Comparison of ENCODE assay signal across 15 mouse cellular contexts in the genomic region with DNA sequence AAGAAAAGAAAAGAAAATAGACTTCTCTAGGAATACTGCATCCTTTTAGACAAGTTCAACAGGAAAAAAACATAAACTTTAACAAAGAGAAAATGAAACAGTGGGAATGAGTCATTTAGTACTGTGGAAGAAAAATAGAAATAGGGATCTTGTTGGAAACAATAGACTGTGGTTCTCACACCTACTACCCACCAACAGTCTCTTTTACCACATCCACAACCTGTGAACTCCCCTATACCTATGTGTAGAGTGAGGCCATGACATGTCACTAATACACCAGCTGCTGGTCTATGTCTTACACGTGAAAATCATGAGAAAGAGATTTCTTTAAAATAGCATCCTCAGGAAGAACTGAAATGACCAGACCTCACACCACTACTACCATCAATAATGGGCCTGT.
"Had no signal": no experiment of that assay in that cellular context is flagged by ENCODE, and none has a peak within 500 bp of the region (broad histone marks: within the 10 kb centered on the region; RNA-seq: fewer than 3 reads in every experiment).

No protein-coding gene starts in this region.

- ATAC-seq: intestine, embryonic 15.5 days; intestine, postnatal 0 days; liver, embryonic 12.5 days had no signal

- DNase-seq: gastrocnemius, adult 2 months; gastrocnemius, postnatal 10 days; gastrocnemius, postnatal 25 days; heart, adult 18-20 months; heart, postnatal 10 days; kidney, adult 18-20 months; kidney, adult 8-10 months; kidney, postnatal 10 days; kidney, postnatal 25 days; layer of hippocampus, adult 9-11 months; layer of hippocampus, postnatal 36 days; left cerebral cortex, postnatal 4 days had no signal
